Mouse (Mus musculus): ENCODE measurements around the gene Ikbke.

DNA sequence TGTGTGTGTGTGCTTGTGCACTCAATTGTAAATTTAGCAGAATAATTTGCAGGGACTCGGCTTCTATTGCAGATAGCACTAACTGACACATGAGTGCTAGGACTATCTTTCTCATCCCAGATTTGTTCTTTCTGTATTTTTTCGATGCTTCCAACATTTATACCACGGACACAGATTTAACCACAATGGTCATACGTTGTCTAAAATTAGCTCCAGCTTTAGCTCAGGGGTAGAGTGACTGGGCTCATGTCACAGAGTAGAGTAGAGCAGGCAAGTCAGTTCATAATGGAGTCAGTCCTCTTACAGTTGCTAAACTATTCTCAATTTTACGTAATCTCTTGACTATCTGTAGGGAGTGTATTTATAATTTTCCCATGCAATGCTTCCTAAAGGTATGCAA is 50.7 kb downstream of the Ikbke start:
- TF ChIP-seq CTCF (IDR thresholded peaks at IDR 0.05; ENCODE audit: extremely low read depth, insufficient read depth, low read length) (no peak), POLR2A (IDR thresholded peaks at IDR 0.05; ENCODE audit: extremely low read depth, insufficient read depth, low read length) (no peak)
